In genomic region chr6:38875258-38876070, GRCm38 (mm10) we compare ENCODE assay signal across 8 mouse cellular contexts. TPM values are rescaled to one million over a fixed set of nuclear protein-coding genes. Genes with fewer than 3 reads are reported as not detected.
DNase-seq lines count a peak whose midpoint lies in the region; ATAC-seq and TF ChIP-seq lines count a peak whose summit lies in the region.

Gene Tbxas1, plus strand, starts transcription at chr6:38875404.

- peak within 1 kb of the TSS; percentile 81 for H3ac ChIP-seq in C2C12 (ENCODE audit: control insufficient read depth, insufficient read length, low read depth)

- WGBS in embryonic facial prominence, embryonic 14.5 days = 2% methylated on average over 22 of the region's 77 CpGs
- WGBS in heart, embryonic 11.5 days (ENCODE audit: insufficient replicate concordance) = under 1% methylated on average over 43 of the region's 77 CpGs
- WGBS in liver, embryonic 16.5 days (ENCODE audit: insufficient replicate concordance) = under 1% methylated on average over 77 of the region's 77 CpGs
- WGBS in neural tube, embryonic 13.5 days = under 1% methylated on average over 42 of the region's 77 CpGs

- H3K4me1 ChIP-seq in embryonic facial prominence, embryonic 14.5 days (ENCODE audit: control insufficient read depth, insufficient read depth, low read length) = no peaks in the 10 kb centered on the region; the same call in 1 of the 2 replicates
- peaks cover 12% of the 10 kb centered on the region for H3K4me1 ChIP-seq in heart, embryonic 11.5 days (ENCODE audit: control insufficient read depth, insufficient read depth, low read length)
- H3K4me1 ChIP-seq in liver, embryonic 16.5 days (ENCODE audit: control insufficient read depth, low read depth, low read length) = peaks cover 36% of the 10 kb centered on the region
- H3K4me1 ChIP-seq in neural tube, embryonic 13.5 days (replicated peaks) = peaks cover 43% of the 10 kb centered on the region

- H3K4me3 ChIP-seq in C2C12 (ENCODE audit: insufficient read depth, poor library complexity, severe bottlenecking) = peak within 1 kb of the TSS; percentile 73
- peak within 1 kb of the TSS; percentile 88 for H3K4me3 ChIP-seq in embryonic facial prominence, embryonic 14.5 days (ENCODE audit: low read depth, low read length)
- peak within 1 kb of the TSS; percentile 97 for H3K4me3 ChIP-seq in heart, embryonic 11.5 days (ENCODE audit: low read depth, low read length)
- peak within 1 kb of the TSS; percentile 95 for H3K4me3 ChIP-seq in liver, embryonic 16.5 days (ENCODE audit: low read depth, low read length)
- H3K4me3 ChIP-seq in neural tube, embryonic 13.5 days = peak within 1 kb of the TSS; percentile 100

- peak; percentile 73; the same call in 1 of the 2 replicates for ATAC-seq in embryonic facial prominence, embryonic 14.5 days (ENCODE audit: low read depth)
- ATAC-seq in heart, embryonic 11.5 days (replicated peaks; ENCODE audit: insufficient number of reproducible peaks, low FRiP score, low TSS enrichment) = peak; percentile 55; the same call in 1 of the 2 replicates
- ATAC-seq in liver, embryonic 16.5 days (ENCODE audit: low read depth) = 0 out of 2 replicates have a peak, but pooled peaks have one; percentile 0
- peak; percentile 77 for ATAC-seq in neural tube, embryonic 13.5 days (ENCODE audit: low read depth)

- peak within 1 kb of the TSS; percentile 98 for H3K9ac ChIP-seq in embryonic facial prominence, embryonic 14.5 days (ENCODE audit: low read depth, low read length)
- peak within 1 kb of the TSS; percentile 98 for H3K9ac ChIP-seq in heart, embryonic 11.5 days (ENCODE audit: low read depth, low read length)
- H3K9ac ChIP-seq in liver, embryonic 16.5 days (ENCODE audit: low read depth, low read length) = peak within 1 kb of the TSS; percentile 100
- peak within 1 kb of the TSS; percentile 100 for H3K9ac ChIP-seq in neural tube, embryonic 13.5 days

- H3K27me3 ChIP-seq in C2C12 (ENCODE audit: control insufficient read depth, insufficient read depth, insufficient read length) = no peaks in the 10 kb centered on the region
- no peaks in the 10 kb centered on the region for H3K27me3 ChIP-seq in embryonic facial prominence, embryonic 14.5 days (replicated peaks; ENCODE audit: control insufficient read depth, insufficient read depth, low read length)
- no peaks in the 10 kb centered on the region for H3K27me3 ChIP-seq in heart, embryonic 11.5 days (ENCODE audit: control insufficient read depth, insufficient read depth, low read length)
- 0 out of 2 replicates have a peak, but pooled peaks cover 3% of the 10 kb centered on the region for H3K27me3 ChIP-seq in liver, embryonic 16.5 days (ENCODE audit: control insufficient read depth, insufficient read depth, low read depth, low read length)
- H3K27me3 ChIP-seq in neural tube, embryonic 13.5 days = 0 out of 2 replicates have a peak, but pooled peaks cover 12% of the 10 kb centered on the region

- H3K27ac ChIP-seq in embryonic facial prominence, embryonic 14.5 days (replicated peaks; ENCODE audit: low read depth, low read length) = peak within 1 kb of the TSS; percentile 92
- peak within 1 kb of the TSS; percentile 90 for H3K27ac ChIP-seq in heart, embryonic 11.5 days (ENCODE audit: low read depth, low read length)
- H3K27ac ChIP-seq in liver, embryonic 16.5 days (ENCODE audit: low read length) = peak within 1 kb of the TSS; percentile 98
- peak within 1 kb of the TSS; percentile 99 for H3K27ac ChIP-seq in neural tube, embryonic 13.5 days (replicated peaks)

- no peaks in the 10 kb centered on the region for H3K9me3 ChIP-seq in embryonic facial prominence, embryonic 14.5 days (ENCODE audit: control insufficient read depth, low read length)
- no peaks in the 10 kb centered on the region for H3K9me3 ChIP-seq in heart, embryonic 11.5 days (replicated peaks; ENCODE audit: control insufficient read depth, low read length)
- H3K9me3 ChIP-seq in liver, embryonic 16.5 days (replicated peaks; ENCODE audit: control insufficient read depth, low read length) = no peaks in the 10 kb centered on the region
- no peaks in the 10 kb centered on the region for H3K9me3 ChIP-seq in neural tube, embryonic 13.5 days

- peaks cover 53% of the 10 kb centered on the region for H3K79me2 ChIP-seq in C2C12 (ENCODE audit: control insufficient read depth, insufficient read depth)

- H3K4me2 ChIP-seq in embryonic facial prominence, embryonic 14.5 days (ENCODE audit: low read depth, low read length) = peak within 1 kb of the TSS; percentile 63
- peak within 1 kb of the TSS; percentile 62 for H3K4me2 ChIP-seq in heart, embryonic 11.5 days
- peak within 1 kb of the TSS; percentile 71 for H3K4me2 ChIP-seq in liver, embryonic 16.5 days (ENCODE audit: low read depth, low read length)
- peak within 1 kb of the TSS; percentile 72 for H3K4me2 ChIP-seq in neural tube, embryonic 13.5 days

- H3K79me3 ChIP-seq in C2C12 (ENCODE audit: low read depth) = peaks cover 33% of the 10 kb centered on the region

- no peak for TF ChIP-seq CTCF in C2C12 (IDR thresholded peaks at IDR 0.05; ENCODE audit: control insufficient read depth, insufficient read depth, insufficient read length)

- H3K36me3 ChIP-seq in C2C12 (ENCODE audit: control insufficient read depth, insufficient read depth) = peaks cover 2% of the 10 kb centered on the region
- H3K36me3 ChIP-seq in embryonic facial prominence, embryonic 14.5 days (ENCODE audit: control insufficient read depth, insufficient read depth, low read length) = no peaks in the 10 kb centered on the region
- no peaks in the 10 kb centered on the region for H3K36me3 ChIP-seq in heart, embryonic 11.5 days (ENCODE audit: control insufficient read depth, insufficient read depth, low read length)
- H3K36me3 ChIP-seq in liver, embryonic 16.5 days (ENCODE audit: control insufficient read depth, insufficient read depth) = peaks cover 8% of the 10 kb centered on the region
- 0 out of 2 replicates have a peak, but pooled peaks cover 5% of the 10 kb centered on the region for H3K36me3 ChIP-seq in neural tube, embryonic 13.5 days

- peak; percentile 59 for DNase-seq in adrenal gland, postnatal 25 days
- DNase-seq in embryonic facial prominence, embryonic 14.5 days (ENCODE audit: low spot score) = peak; percentile 61
- DNase-seq in kidney, postnatal 10 days = peak; percentile 73
- DNase-seq in thymus, adult 18-20 months = peak; percentile 33 to 35

TF ChIP-seq in C2C12, 6 proteins besides CTCF, POLR2A, EP300 and RAD21:
- no peak for TF ChIP-seq CEBPB (IDR thresholded peaks at IDR 0.05; ENCODE audit: low read depth)

RNA-seq across cellular contexts. Expression of gene Tbxas1, which starts in this region (rescaled TPM):
- 0.06 TPM for polyA plus RNA-seq in C2C12 (2012; fragmentation: generic; extraction: Trizol)
- total RNA-seq in adrenal gland, postnatal 25 days (2021) = 5.3 and 7.8 TPM in 2 replicates
- 2.4 and 4.2 TPM in 2 replicates for polyA plus RNA-seq in embryonic facial prominence, embryonic 14.5 days (2014; fragmentation: Nextera tagmentation; extraction: Ambion mirVana)
- 1.7 and 2.4 TPM in 2 replicates for polyA plus RNA-seq in heart, embryonic 11.5 days (2014; fragmentation: Nextera tagmentation; extraction: Ambion mirVana)
- polyA plus RNA-seq in liver, embryonic 16.5 days (2015; fragmentation: Nextera tagmentation; extraction: Ambion mirVana) = 10.8 and 12.8 TPM in 2 replicates
- polyA plus RNA-seq in neural tube, embryonic 13.5 days (2015; fragmentation: Nextera tagmentation; extraction: Ambion mirVana) = 2.5 and 4.1 TPM in 2 replicates

Comparison
In these comparisons a context has a peak if more than half of its experiments do, and no peak if none do; other contexts are left out.
1. Peak in every context shown above with its lines: DNase-seq, ATAC-seq, H3K4me3 ChIP-seq and H3K27ac ChIP-seq.
2. ATAC-seq: peak in every context shown above with its lines; median percentile 77 in neural tube, embryonic 13.5 days; 73 in embryonic facial prominence, embryonic 14.5 days; 55 in heart, embryonic 11.5 days; 0 in liver, embryonic 16.5 days.